Mouse (Mus musculus): ENCODE results near the gene Rapgef1. TPM values are rescaled to one million over a fixed set of nuclear protein-coding genes. Genes with fewer than 3 reads are reported as not detected.
A peak's percentile ranks its signal among the peaks of the same experiment; 100 is the strongest.

The Rapgef1 gene
- total and polyA plus RNA-seq, 3 experiments: 86.5 to 185 (median 170) TPM

DNA sequence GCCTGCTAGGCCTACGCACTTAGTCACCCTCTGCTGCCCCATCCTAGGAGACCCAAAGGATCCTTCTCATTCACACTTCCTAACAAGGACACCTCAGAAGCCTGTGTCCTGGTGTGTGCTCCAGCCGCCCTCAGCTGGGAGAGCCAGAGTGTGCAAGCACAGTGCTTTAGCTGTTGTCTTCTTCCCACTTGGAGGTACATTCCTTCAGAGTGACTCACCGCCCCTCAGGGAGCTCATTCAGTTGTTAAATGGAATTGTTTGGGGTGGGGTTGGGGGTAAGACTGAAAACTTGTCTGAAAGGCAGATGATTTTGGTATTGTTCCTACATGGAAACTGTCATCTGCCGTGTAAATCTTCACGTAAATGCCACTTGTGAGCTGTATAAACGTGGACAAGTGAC lies 72.0 kb downstream of the Rapgef1 start (continued):
- TF ChIP-seq USF2 (conservative IDR thresholded peaks at IDR 0.05; ENCODE audit: low read depth, low read length) (no peak), CHD2 (IDR thresholded peaks at IDR 0.05; ENCODE audit: low read length) (no peak), HCFC1 (IDR thresholded peaks at IDR 0.05; ENCODE audit: low read depth, low read length) (no peak)

GRCm38 (mm10) chr2:29692192-29692591 lies 72.7 kb downstream of the Rapgef1 start:
- Histone ChIP-seq H3K27me3 (replicated peaks) (no peaks in the 10 kb centered on the region), H3K4me2 (ENCODE audit: insufficient read depth, low read depth, poor library complexity, severe bottlenecking) (no peak overlapping the region), H3K4me3 (replicated peaks in 1 of 3; ENCODE audit: low read depth in 2 of 3, low read length in 2 of 3, poor library complexity in 1 of 3) (no peak overlapping the region), H3K9ac (ENCODE audit: insufficient read depth, low read depth) (no peak overlapping the region), H3K79me2 (replicated peaks; ENCODE audit: control insufficient read depth, extremely low read depth, insufficient read depth, poor library complexity, severe bottlenecking) (peaks cover 38% of the 10 kb centered on the region), H3K36me3 (replicated peaks in 1 of 2; ENCODE audit: control insufficient read depth in 1 of 2, insufficient read depth in 1 of 2, low read length in 1 of 2) (peaks cover 68 to 90% of the 10 kb centered on the region in 2 experiments), H3K4me1 (ENCODE audit: control insufficient read depth in 1 of 2, insufficient read depth in 2 of 2) (peaks cover 27 to 98% of the 10 kb centered on the region in 2 experiments), H3K9me3 (replicated peaks; ENCODE audit: low read length) (peaks cover 3% of the 10 kb centered on the region), H3K27ac (ENCODE audit: insufficient read depth, low read depth) (peak overlapping the region; percentile 41; the same call in 1 of the 2 replicates)
- in situ Hi-C loops (cut with MboI; ENCODE audit: low pct_ligation_motif_present, low pct_unique_long_range_greater_than_20kb, low sequenced_read_pairs): no loop called here
- TF ChIP-seq TCF12 (IDR thresholded peaks at IDR 0.05; ENCODE audit: low read depth, low read length) (peak; percentile 43; the same call in 1 of the 2 replicates), ZC3H11A (IDR thresholded peaks at IDR 0.05; ENCODE audit: low read depth, low read length) (no peak), IRF4 (IDR thresholded peaks at IDR 0.05; ENCODE audit: low read depth, low read length) (0 out of 2 replicates have a peak, but pooled peaks have one; percentile 26), BHLHE40 (IDR thresholded peaks at IDR 0.05; ENCODE audit: low read depth, low read length) (peak; percentile 61), ETS1 (conservative IDR thresholded peaks at IDR 0.05; ENCODE audit: low read depth, low read length) (peak; percentile 68), MXI1 (IDR thresholded peaks at IDR 0.05; ENCODE audit: low read depth, low read length) (no peak), CTCF (conservative IDR thresholded peaks at IDR 0.05 in 1 of 2, IDR thresholded peaks at IDR 0.05 in 1 of 2; ENCODE audit: low read depth in 2 of 2, low read length in 2 of 2) (no peak), ZNF384 (IDR thresholded peaks at IDR 0.05; ENCODE audit: low read depth, low read length) (peak; percentile 97), MEF2A (IDR thresholded peaks at IDR 0.05; ENCODE audit: borderline replicate concordance, low read depth, low read length) (peak; percentile 74; the same call in 1 of the 2 replicates)
- dilution Hi-C loops (cut with MboI; ENCODE audit: extremely low pct_ligation_motif_present, extremely low pct_unique_long_range_greater_than_20kb, low sequenced_read_pairs): no loop called here
- no peak for DNase-seq (ENCODE audit: extremely low read depth)

DNA sequence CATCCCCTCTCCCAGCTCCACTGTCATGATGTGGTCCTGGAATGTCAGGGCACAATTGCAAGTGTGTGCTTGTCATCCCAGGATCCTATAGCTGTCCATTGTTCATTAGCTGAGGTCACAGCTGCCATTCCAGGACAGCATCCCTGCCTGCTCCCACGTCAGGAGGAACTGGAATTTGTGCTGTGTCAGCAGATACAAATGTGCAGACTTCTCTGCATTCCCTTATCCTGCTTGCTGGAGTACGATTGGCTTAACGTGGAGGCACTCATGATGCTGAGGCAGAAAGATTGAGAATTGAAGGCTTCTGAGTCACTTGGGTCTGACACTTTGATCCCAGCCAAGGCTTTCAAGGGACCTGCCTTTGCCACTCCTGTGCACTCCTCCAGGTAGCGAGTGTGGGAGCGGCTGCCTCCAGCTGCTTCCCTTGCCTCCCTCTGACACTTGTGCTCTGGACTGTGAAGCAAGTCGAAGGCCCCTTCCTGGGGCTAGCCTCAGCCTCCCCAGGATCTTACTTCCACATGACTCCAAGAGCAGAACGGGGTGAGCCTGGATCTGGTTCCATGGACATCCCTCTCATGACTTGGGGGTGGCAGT lies 76.8 kb downstream of the Rapgef1 start:
- no peak for DNase-seq (ENCODE audit: extremely low read depth)
- no peaks in the 10 kb centered on the region for H3K27me3 ChIP-seq (replicated peaks)
- TF ChIP-seq MAFK (IDR thresholded peaks at IDR 0.05; ENCODE audit: insufficient replicate concordance, low read length) (peak; percentile 92), ELF1 (IDR thresholded peaks at IDR 0.05; ENCODE audit: low read depth, low read length) (no peak)
- H3K79me2 ChIP-seq (replicated peaks; ENCODE audit: control insufficient read depth, extremely low read depth, insufficient read depth, poor library complexity, severe bottlenecking): peaks cover 42% of the 10 kb centered on the region
- H3K36me3 ChIP-seq (replicated peaks in 1 of 2; ENCODE audit: control insufficient read depth in 1 of 2, insufficient read depth in 1 of 2, low read length in 1 of 2): peaks cover 71 to 88% of the 10 kb centered on the region in 2 experiments
- dilution Hi-C loops (cut with MboI; ENCODE audit: extremely low pct_ligation_motif_present, extremely low pct_unique_long_range_greater_than_20kb, low sequenced_read_pairs): no loop called here
- no peak overlapping the region for H3K4me2 ChIP-seq (ENCODE audit: insufficient read depth, low read depth, poor library complexity, severe bottlenecking)
- in situ Hi-C loops (cut with MboI; ENCODE audit: low pct_ligation_motif_present, low pct_unique_long_range_greater_than_20kb, low sequenced_read_pairs): no loop called here
- no peak overlapping the region for H3K4me3 ChIP-seq (replicated peaks in 1 of 3; ENCODE audit: low read depth in 2 of 3, low read length in 2 of 3, poor library complexity in 1 of 3)
- H3K27ac ChIP-seq (ENCODE audit: insufficient read depth, low read depth): peak overlapping the region; percentile 7
- H3K9me3 ChIP-seq (replicated peaks; ENCODE audit: low read length): peaks cover 3% of the 10 kb centered on the region
- H3K9ac ChIP-seq (ENCODE audit: insufficient read depth, low read depth): no peak overlapping the region
- peaks cover 49 to 100% of the 10 kb centered on the region in 2 experiments for H3K4me1 ChIP-seq (ENCODE audit: control insufficient read depth in 1 of 2, insufficient read depth in 2 of 2)

Data from CH12.LX (cell line).